Mouse (Mus musculus): ENCODE data around the gene F2rl2.

DNA sequence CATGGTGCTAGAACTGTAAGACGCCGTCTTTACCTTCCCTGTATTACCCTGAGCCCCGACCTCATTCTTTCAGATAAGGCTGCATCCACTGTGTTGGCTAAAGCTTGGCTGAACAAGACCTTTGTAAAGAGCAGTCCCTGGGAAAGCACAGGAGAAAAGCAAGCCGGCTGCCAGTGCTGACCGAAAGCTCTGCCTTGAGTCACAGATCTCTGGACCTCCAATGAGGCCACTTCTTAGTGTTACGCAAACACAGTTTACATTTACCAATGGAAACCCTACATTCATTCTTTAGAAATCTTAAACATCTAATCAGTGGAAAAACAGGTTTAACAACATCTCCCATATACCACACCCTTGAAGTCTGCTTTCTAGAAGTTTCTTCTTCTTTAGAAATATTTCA, 8.9 kb downstream of the F2rl2 start:
- TF ChIP-seq POLR2A (IDR thresholded peaks at IDR 0.05; ENCODE audit: control insufficient read depth, extremely low read depth, insufficient read depth, low read length, poor library complexity) (no peak), CTCF (IDR thresholded peaks at IDR 0.05; ENCODE audit: borderline replicate concordance, control insufficient read depth, extremely low read depth, insufficient read depth, low read length, poor library complexity) (no peak)

All from thymus, adult 2 months (tissue).